Mouse (Mus musculus) limb, embryonic 14.5 days (tissue): Measurements from ENCODE around the gene Zfyve21. TPM values are rescaled to one million over a fixed set of nuclear protein-coding genes. Genes with fewer than 3 reads are reported as not detected.

Experiments used
- ATAC-seq: fragments of 200-750 bp; cut with Nextera tagmentation; 2 replicates; pipeline ENCODE4 v1.8.0; 2017; ENCODE audit warnings: low read depth, moderate number of reproducible peaks, moderate TSS enrichment; ENCODE audit not compliant: low FRiP score
- DNase-seq: peaks from one replicate; pipeline ENCODE4 v3.0.0-alpha.2; 2015; ENCODE audit warnings: low spot score
- H3K27ac ChIP-seq: fragments of 300-500 bp; sonication (generic); replicated peaks from 2 replicates; pipeline ENCODE4 v1.5.1; 2014; ENCODE audit warnings: low read depth, mild to moderate bottlenecking, low read length, moderate library complexity, mixed read lengths
- H3K27me3 ChIP-seq: fragments of 300-500 bp; sonication (generic); 2 replicates; pipeline ENCODE4 v1.6.1; 2014; ENCODE audit warnings: low read length, mixed read lengths; ENCODE audit not compliant: control insufficient read depth, insufficient read depth
- H3K36me3 ChIP-seq: fragments of 300-500 bp; sonication (generic); 2 replicates; pipeline ENCODE4 v1.6.1; 2014; ENCODE audit warnings: mild to moderate bottlenecking, low read length, moderate library complexity, mixed read lengths; ENCODE audit not compliant: control insufficient read depth, insufficient read depth
- H3K4me1 ChIP-seq: fragments of 300-500 bp; sonication (generic); 2 replicates; pipeline ENCODE4 v1.6.1; 2014; ENCODE audit warnings: antibody characterized with exemption, low read length, mixed read lengths; ENCODE audit not compliant: control insufficient read depth, insufficient read depth
- H3K4me2 ChIP-seq: fragments of 300-500 bp; sonication (generic); replicated peaks from 2 replicates; pipeline ENCODE4 v1.6.1; 2014; ENCODE audit warnings: low read depth, mild to moderate bottlenecking, low read length, moderate library complexity; ENCODE audit not compliant: severe bottlenecking
- H3K4me3 ChIP-seq: fragments of 300-500 bp; sonication (generic); replicated peaks from 2 replicates; pipeline ENCODE4 v1.5.1; 2014; ENCODE audit warnings: low read length
- H3K9ac ChIP-seq: fragments of 300-500 bp; sonication (generic); 2 replicates; pipeline ENCODE4 v1.6.1; 2014; ENCODE audit warnings: mild to moderate bottlenecking, low read depth, low read length, moderate library complexity; ENCODE audit not compliant: severe bottlenecking
- H3K9me3 ChIP-seq: fragments of 300-500 bp; sonication (generic); 2 replicates; pipeline ENCODE4 v1.6.1; 2016; ENCODE audit warnings: low read length; ENCODE audit not compliant: control insufficient read depth
- POLR2A ChIP-seq: fragments of 200-500 bp; IDR thresholded peaks from 2 replicates; pipeline ENCODE4 v1.8.0; 2012; ENCODE audit warnings: inconsistent platforms, mild to moderate bottlenecking, moderate library complexity, borderline replicate concordance; ENCODE audit not compliant: insufficient read depth, insufficient read length; ENCODE audit errors: extremely low read depth
- WGBS: fragments of 180-500 bp; shearing (Covaris S2); extraction: QIAGEN DNeasy Blood & Tissue Kit; methylation state at CpG from one replicate; pipeline ENCODE4 v1.1.7; 2014; 5-methylcytosine and 5-hydroxymethylcytosine counted together
- polyA plus RNA-seq, 2 experiments: library from polyadenylated mRNA; depleted of rRNA in 1 of 2; stranded (reverse) in 1 of 2; unstranded in 1 of 2; fragments of >200 nt; fragmentation: Nextera tagmentation in 1 of 2; extraction: Ambion mirVana in 1 of 2; gene quantifications; 2 replicates each; pipeline versions ENCODE4 v1.2.1 to v1.2.3; 2012 to 2014

Zfyve21 gene
- polyA plus RNA-seq, 2 experiments: 102 to 119 TPM

- H3K9ac ChIP-seq: no peak overlapping the region
- H3K4me2 ChIP-seq: no peak overlapping the region
- H3K9me3 ChIP-seq: no peaks in the 10 kb centered on the region
- H3K36me3 ChIP-seq: peaks cover 89% of the 10 kb centered on the region
- no peaks in the 10 kb centered on the region for H3K4me1 ChIP-seq
- no peak overlapping the region for H3K4me3 ChIP-seq
- no peak for TF ChIP-seq POLR2A
- H3K27ac ChIP-seq: no peak overlapping the region
- DNase-seq (no peak), ATAC-seq (no peak)
- H3K27me3 ChIP-seq: no peaks in the 10 kb centered on the region
- WGBS: 93% methylated on average over 12 of the region's 12 CpGs
Measured at GRCm38 (mm10) chr12:111827556-111827955, 13.6 kb downstream of the Zfyve21 start.

GRCm38 (mm10) chr12:111829447-111829846, 15.5 kb downstream of the Zfyve21 start:
- 91% methylated on average over 5 of the region's 5 CpGs for WGBS
- peaks cover 93% of the 10 kb centered on the region for H3K36me3 ChIP-seq

GRCm38 (mm10) chr12:111829954-111830353, 16.0 kb downstream of the Zfyve21 start:
- ATAC-seq (no peak), DNase-seq (no peak)
- no peaks in the 10 kb centered on the region for H3K27me3 ChIP-seq
- no peak overlapping the region for H3K27ac ChIP-seq
- no peaks in the 10 kb centered on the region for H3K9me3 ChIP-seq
- H3K4me2 ChIP-seq: no peak overlapping the region
- peaks cover 93% of the 10 kb centered on the region for H3K36me3 ChIP-seq
- no peak overlapping the region for H3K9ac ChIP-seq
- H3K4me3 ChIP-seq: no peak overlapping the region
- TF ChIP-seq POLR2A: no peak
- WGBS: 87% methylated on average over 9 of the region's 9 CpGs
- H3K4me1 ChIP-seq: no peaks in the 10 kb centered on the region

More at GRCm38 (mm10) chr12:111829447-111829846, 15.5 kb downstream of the Zfyve21 start:
- no peak for TF ChIP-seq POLR2A
- Histone ChIP-seq H3K9me3 (no peaks in the 10 kb centered on the region), H3K4me2 (no peak overlapping the region), H3K4me3 (no peak overlapping the region), H3K9ac (no peak overlapping the region), H3K27ac (no peak overlapping the region), H3K4me1 (no peaks in the 10 kb centered on the region), H3K27me3 (no peaks in the 10 kb centered on the region)
- ATAC-seq (no peak), DNase-seq (no peak)

- ATAC-seq: no peak
- DNase-seq: no peak
- Histone ChIP-seq H3K4me3 (no peak overlapping the region), H3K9me3 (no peaks in the 10 kb centered on the region), H3K36me3 (peaks cover 93% of the 10 kb centered on the region), H3K27me3 (no peaks in the 10 kb centered on the region), H3K9ac (no peak overlapping the region), H3K4me1 (no peaks in the 10 kb centered on the region), H3K4me2 (no peak overlapping the region), H3K27ac (no peak overlapping the region)
- WGBS: 87% methylated on average over 10 of the region's 10 CpGs
- TF ChIP-seq POLR2A: no peak
Measured at GRCm38 (mm10) chr12:111830375-111830774, 16.4 kb downstream of the Zfyve21 start.

DNA sequence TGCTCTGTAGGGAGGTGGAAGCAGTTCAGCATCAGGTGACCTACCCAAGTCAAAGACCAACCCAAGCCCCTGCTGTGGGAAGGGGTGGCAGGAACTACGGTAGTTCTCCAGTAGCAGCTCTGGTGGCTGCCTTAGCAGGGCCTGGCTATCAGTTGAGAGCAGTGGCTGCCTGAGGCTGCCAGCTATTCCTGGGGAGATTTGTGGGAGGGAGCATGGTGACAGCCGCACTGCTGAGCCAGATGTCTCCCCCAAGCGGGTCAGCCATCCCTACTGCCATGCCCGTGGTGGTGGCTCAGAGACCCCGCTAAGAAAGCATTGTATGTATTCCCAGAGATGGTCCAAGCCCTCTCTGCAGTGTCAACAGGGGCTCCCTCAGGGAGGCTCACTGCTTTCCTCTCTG, 18.7 kb downstream of the Zfyve21 start:
- Histone ChIP-seq H3K4me3 (no peak overlapping the region), H3K9me3 (no peaks in the 10 kb centered on the region), H3K4me2 (no peak overlapping the region), H3K27me3 (no peaks in the 10 kb centered on the region), H3K4me1 (no peaks in the 10 kb centered on the region), H3K27ac (no peak overlapping the region), H3K9ac (no peak overlapping the region), H3K36me3 (peaks cover 94% of the 10 kb centered on the region)
- ATAC-seq (no peak), DNase-seq (no peak)
- WGBS: 75% methylated on average over 5 of the region's 5 CpGs
- TF ChIP-seq POLR2A: no peak

DNA sequence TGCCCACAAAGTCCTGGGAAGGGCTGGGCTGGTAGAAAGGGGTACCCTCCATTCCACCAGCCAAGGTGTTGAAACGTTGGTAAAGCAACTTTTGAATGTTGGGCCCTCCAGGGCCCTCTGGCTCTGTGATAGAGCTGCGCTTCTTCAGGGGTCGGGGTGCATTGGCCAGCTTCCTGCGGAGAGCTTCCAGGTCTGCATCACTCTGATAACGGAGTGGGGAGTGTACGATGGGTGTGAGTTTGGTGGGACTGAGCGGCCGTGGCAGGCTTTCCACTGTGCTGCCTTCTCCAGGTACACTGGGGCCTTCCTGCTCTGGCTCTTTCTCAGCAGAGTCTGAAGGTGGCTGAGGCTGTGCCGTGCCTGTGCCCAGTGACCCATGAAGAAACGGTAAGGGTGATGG, 19.5 kb downstream of the Zfyve21 start:
- Histone ChIP-seq H3K27ac (no peak overlapping the region), H3K4me1 (no peaks in the 10 kb centered on the region), H3K36me3 (peaks cover 93% of the 10 kb centered on the region), H3K27me3 (no peaks in the 10 kb centered on the region), H3K4me2 (no peak overlapping the region), H3K9ac (no peak overlapping the region), H3K9me3 (no peaks in the 10 kb centered on the region), H3K4me3 (no peak overlapping the region)
- no peak for TF ChIP-seq POLR2A
- DNase-seq (no peak), ATAC-seq (no peak)
- WGBS: 89% methylated on average over 10 of the region's 10 CpGs
